Mouse (Mus musculus): Measurements from ENCODE around the gene Plxna2.

DNA sequence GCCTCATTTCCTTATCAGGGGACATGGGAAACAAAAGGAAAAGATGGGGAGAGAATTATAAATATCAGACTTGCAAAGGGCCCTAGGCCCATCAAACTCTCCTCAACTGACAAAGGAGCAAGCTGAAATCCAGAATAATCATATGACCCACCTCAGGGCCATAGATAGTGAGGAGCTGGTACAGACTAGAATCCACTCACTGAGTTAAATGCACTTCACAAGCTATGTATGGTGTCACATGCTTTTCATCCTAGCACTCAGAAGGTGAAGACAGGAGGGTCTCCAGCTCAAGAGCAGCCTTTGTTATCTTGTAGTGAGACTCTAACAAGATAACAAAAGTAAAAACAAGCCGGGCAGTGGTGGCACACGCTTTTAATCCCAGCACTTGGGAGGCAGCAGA, 169.6 kb downstream of the Plxna2 start:
- no peak for TF ChIP-seq EP300 (IDR thresholded peaks at IDR 0.05; ENCODE audit: insufficient read depth, low read depth, low read length)
- no peak for TF ChIP-seq CTCF (IDR thresholded peaks at IDR 0.05; ENCODE audit: low read depth, low read length)
- TF ChIP-seq POLR2A (IDR thresholded peaks at IDR 0.05; ENCODE audit: insufficient read depth, low read length), result no peak
